Mouse (Mus musculus) gastrocnemius, postnatal 4 days (tissue): ENCODE data around the gene Amotl1. TPM values are rescaled to one million over a fixed set of nuclear protein-coding genes. Genes with fewer than 3 reads are reported as not detected.
A peak's percentile ranks its signal among the peaks of the same experiment; 100 is the strongest.

ENCODE experiments used
- DNase-seq, 2 experiments: peaks; one replicate each; pipeline ENCODE4 v3.0.0; 2021 to 2022; ENCODE audit warnings: low spot score in 2 of 2, mixed read lengths in 2 of 2
- total RNA-seq, 2 experiments: library from RNA; stranded (reverse); gene quantifications; 2 replicates each; pipeline ENCODE4 v1.2.3; 2021

Gene Amotl1
- total RNA-seq, 2 experiments from 2014 or later = 330 to 368 TPM

- peak in 1 of 2 experiments; percentile 34 for DNase-seq
Observed at GRCm38 (mm10) chr9:14642251-14643021, 2.4 kb downstream of the Amotl1 start.

DNA sequence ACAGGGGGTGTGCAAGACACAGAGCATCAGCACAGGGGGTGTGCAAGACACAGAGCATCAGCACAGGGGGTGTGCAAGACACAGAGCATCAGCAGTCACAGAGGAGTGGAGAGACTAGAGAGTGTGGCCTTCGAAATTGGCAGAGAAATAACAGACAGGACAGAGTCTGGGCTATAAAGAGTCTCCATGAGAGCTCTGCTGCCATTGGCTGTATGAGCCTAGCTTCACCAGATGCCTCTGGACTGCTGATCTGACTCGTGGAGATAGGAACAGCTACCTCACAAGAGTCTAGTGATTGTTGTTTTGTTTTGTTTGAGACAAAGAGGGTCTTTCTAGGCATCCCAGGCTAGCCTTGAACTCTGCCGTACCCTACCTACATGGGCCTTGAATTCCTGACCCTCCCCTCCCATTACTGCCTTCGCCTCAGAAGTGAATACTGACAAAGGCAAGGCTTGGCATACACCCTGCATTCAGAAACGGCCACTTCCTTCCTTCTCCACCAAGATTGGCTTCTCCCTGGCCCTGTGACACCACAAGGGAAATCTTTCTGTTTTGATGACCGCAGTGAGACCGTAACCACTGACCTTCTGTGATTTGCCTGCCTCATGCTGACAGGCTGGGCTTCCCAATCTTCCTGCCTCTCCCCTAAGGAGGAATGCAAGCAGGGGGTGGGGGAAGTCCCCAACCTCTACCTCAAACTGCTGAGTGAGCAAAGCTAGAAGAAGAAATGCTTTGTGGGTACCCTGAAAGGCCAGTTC, 3.4 kb downstream of the Amotl1 start:
- no peak for DNase-seq

- no peak for DNase-seq
Observed at GRCm38 (mm10) chr9:14636244-14636643, 8.6 kb downstream of the Amotl1 start.

- no peak for DNase-seq
Observed at GRCm38 (mm10) chr9:14635551-14635950, 9.3 kb downstream of the Amotl1 start.

- no peak for DNase-seq
Observed at GRCm38 (mm10) chr9:14634155-14634554, 10.7 kb downstream of the Amotl1 start.

DNA sequence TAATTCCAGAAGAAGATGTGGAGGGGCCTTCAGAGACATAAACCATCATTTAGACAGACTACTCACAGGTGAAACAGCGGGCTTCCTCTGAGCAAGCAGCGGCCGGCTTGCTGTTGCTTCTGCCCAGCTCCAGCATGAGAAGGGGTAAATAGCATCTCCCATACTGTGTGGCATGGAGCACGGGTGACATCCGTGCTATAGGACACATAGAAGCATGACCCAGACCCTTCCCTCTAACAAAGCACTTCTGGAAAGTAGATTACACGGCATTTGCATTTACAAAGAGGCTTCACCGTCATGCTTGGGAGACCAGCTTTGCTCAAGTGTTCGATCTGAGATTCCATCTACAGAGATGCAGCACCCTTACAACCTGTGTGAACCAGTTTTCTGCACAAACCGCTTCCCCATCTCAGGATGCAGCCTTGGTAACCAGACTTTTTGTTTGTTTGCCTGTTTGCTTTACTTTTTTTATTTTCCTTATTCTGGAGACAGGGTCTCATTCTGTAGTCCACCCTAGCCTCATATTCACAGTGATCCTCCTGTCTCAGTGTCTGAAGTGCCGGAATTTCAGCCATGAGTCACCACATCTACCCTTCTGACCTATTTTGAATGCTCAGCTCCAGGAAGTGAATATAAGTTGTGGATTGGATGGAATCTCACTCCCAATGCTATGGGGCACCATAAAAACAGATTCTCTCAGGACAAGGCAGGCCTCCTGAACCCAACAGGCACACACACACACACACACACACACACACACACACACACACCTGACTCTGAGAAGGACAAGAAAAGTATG, 12.3 kb downstream of the Amotl1 start:
- no peak for DNase-seq

GRCm38 (mm10) chr9:14631729-14632128, 13.1 kb downstream of the Amotl1 start:
- DNase-seq = peak in 1 of 2 experiments; percentile 65

DNA sequence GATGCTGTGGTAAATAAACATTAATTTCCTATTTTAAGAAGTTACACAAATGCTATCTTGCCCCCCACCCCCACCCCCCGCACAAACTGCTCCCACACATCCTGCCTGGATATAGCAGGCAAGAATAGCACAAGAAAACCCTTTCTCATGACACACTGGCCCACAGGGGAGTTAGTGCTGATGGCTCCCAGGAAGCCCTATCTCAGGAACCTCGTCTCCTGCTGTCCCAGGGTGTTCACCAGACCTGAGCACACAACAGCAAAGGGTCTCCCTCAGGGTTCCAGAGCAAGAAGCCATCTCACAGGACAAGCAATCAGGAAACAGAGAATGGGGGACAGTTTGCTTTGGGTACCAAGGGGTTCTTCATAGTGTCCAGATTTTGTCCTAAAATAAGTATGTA, 17.3 kb downstream of the Amotl1 start:
- no peak for DNase-seq

- no peak for DNase-seq
Observed at GRCm38 (mm10) chr9:14625961-14626360, 18.9 kb downstream of the Amotl1 start.

- DNase-seq = peak; percentile 66 to 81
Observed at GRCm38 (mm10) chr9:14625024-14625423, 19.8 kb downstream of the Amotl1 start.

DNA sequence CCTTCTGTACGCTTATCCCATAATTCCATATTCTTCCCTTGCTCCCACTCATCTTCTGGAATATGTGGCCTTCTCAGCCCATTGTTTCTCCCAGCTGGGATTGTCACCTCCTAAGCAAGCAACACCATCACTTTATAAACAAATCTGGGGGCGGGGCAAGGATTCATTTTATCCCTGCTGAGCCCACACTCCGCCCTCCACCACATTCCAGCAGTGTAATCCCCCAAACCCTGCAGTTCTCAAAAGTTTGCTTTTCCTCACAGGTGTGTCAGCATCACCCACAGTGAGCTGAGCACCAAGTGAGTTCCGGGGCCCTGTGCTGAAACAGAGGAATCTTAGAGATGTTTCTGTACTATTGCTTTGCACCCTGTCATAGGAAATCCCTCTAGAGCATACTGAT, 20.9 kb downstream of the Amotl1 start:
- no peak for DNase-seq

GRCm38 (mm10) chr9:14623250-14623649, 21.6 kb downstream of the Amotl1 start:
- DNase-seq = peak in 1 of 2 experiments; percentile 78

GRCm38 (mm10) chr9:14622848-14623247, 22.0 kb downstream of the Amotl1 start:
- no peak for DNase-seq

GRCm38 (mm10) chr9:14620107-14620506, 24.7 kb downstream of the Amotl1 start:
- no peak for DNase-seq

- DNase-seq = peak; percentile 63 to 74
Observed at GRCm38 (mm10) chr9:14614931-14615880, 29.6 kb downstream of the Amotl1 start.

DNA sequence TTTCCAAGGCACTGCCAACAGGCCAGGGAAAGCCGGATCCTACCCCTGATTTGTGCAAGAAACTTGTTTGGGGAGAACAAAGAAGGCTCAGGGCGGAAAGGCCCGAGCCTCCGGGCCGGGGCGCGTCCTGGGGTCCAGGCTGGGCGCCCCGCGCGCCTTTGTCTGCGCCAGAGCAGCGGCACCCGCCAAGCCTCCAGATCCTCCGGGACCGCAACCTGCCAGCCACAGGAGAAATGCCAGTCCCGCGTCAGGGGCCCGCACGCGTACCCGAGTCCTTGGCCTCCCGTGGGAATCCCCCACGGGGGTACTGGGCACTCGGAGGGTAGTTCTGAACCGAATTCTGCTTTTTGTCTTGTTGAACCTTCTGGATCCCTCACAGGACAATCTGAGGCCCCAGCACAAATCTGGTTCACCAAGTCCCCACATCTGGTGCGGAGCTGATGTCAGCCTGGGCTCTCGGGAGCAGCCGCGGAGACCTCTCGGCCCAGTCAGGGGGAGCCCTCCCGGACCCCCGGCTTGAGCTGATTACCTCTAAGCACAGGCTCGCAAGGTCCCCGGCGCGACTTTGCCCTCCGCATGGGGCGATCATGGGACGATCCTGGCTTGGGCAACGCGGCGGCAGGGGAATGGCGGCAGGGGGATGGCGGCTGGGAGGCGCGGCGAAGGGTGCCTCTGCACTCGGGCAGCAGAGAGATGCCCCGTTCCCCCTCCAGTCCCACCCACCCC, 30.5 kb downstream of the Amotl1 start:
- peak; percentile 53 to 54 for DNase-seq

DNA sequence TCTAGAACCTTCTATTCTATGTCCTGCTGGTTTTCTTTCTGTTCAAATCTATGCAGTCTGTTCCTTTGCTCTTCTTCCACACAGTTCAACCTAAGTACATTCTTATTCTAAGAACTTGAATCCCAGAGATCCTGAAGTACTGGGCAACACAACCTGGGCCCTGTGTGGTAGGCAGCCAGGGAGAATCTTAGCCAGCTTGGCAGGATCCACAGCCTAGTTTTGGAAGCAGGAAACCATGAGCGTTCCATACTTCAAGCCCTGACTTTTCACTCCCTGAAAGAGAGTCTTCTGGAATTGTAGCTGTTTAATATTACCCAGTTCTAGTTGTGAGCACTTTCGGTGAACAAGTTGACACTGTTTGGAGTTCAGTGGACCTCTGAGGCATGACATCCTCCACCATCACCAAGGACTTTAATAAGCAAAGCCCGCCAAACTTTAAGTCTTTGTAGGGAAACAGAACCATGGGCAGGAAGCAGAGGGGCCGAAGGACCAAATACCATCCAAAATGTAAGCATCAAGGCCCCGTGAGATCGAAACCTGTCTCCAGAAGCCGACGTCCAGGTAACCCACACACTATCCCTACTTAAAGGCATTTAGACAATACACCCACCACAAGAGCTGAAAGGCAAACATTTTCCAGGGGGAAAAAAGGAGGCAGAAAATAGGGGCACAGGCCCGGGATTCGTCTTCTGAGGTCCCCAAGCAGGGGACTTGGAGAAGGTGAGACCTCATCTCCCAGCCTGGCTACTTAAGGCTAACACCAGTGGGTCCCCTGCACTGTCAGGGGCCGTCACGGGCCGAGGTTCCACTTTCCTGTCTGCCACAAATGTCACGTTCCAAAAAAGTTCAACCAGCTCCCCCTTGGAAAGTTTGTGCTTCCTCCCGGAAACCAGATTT, 31.3 kb downstream of the Amotl1 start:
- no peak for DNase-seq

GRCm38 (mm10) chr9:14612588-14612987, 32.3 kb downstream of the Amotl1 start:
- no peak for DNase-seq

- DNase-seq = no peak
Observed at GRCm38 (mm10) chr9:14608521-14608920, 36.3 kb downstream of the Amotl1 start.
